Mouse (Mus musculus): ENCODE results near the gene Gal3st4. TPM values are rescaled to one million over a fixed set of nuclear protein-coding genes. Genes with fewer than 3 reads are reported as not detected.
"Not testable (repeated sequence)": the region's sequence is repeated elsewhere in the genome, so short reads cannot be mapped to it uniquely, and the experiment has no call there.

The Gal3st4 gene
- total RNA-seq, 2 experiments from 2014 or later, result 0.36 to 0.69 TPM

GRCm38 (mm10) chr5:138222111-138222510, 50.5 kb downstream of the Gal3st4 start:
- peak; percentile 71 to 84 for DNase-seq (ENCODE audit: low spot score in 2 of 2)

GRCm38 (mm10) chr5:138219864-138220263, 52.8 kb downstream of the Gal3st4 start:
- DNase-seq (ENCODE audit: low spot score in 2 of 2), result no peak

DNA sequence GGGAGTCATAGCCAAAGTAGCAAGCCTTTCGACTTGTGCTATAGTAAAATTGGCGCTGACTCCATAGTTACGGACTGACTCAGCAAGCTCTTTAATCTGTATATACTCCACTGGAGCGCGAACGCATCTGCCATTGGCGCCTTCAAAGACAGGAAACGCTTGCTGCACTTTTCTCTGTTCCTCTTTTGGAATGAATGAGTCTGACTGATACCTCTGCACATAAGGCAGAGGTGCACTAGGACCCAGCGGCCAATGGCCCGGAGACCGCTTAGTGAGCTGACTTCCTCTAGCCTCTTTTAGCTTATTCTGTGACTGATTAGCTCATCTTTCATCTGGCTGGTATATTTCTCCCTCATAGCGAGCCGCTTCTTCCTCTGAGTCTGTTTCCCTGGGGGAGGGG, 56.0 kb downstream of the Gal3st4 start:
- not testable (repeated sequence) for DNase-seq (ENCODE audit: low spot score in 2 of 2)

Other genes with a start within 250 kb of the Gal3st4 start
- gene Smok3c, start 219.6 kb downstream of the Gal3st4 start, total RNA-seq (2021), result not detected
- gene Zkscan1, start 187.8 kb downstream of the Gal3st4 start, total RNA-seq (2021), result 10 to 100 TPM; 18.7 to 19.4 TPM
- 10 to 100 TPM; 19.6 to 23.0 TPM for gene Zscan21, start 155.9 kb downstream of the Gal3st4 start, total RNA-seq (2021)
- 10 to 100 TPM in 1 of 2 experiments, 1 to 10 TPM in 1; 9.9 to 10.3 TPM for gene Zfp113, start 117.1 kb downstream of the Gal3st4 start, total RNA-seq (2021)
- 100 to 1,000 TPM; 141 to 142 TPM for gene Cops6, start 111.8 kb downstream of the Gal3st4 start, total RNA-seq (2021)
- 10 to 100 TPM; 22.1 to 24.1 TPM for gene Ap4m1, start 100.8 kb downstream of the Gal3st4 start, total RNA-seq (2021)
- gene Mcm7, start 100.4 kb downstream of the Gal3st4 start, total RNA-seq (2021), result 10 to 100 TPM; 48.6 to 51.9 TPM
- gene Taf6, start 85.4 kb downstream of the Gal3st4 start, total RNA-seq (2021), result 10 to 100 TPM; 31.0 to 33.6 TPM
- gene Cnpy4, start 85.4 kb downstream of the Gal3st4 start, total RNA-seq (2021), result 10 to 100 TPM; 18.9 to 19.9 TPM
- gene Mblac1, start 78.5 kb downstream of the Gal3st4 start, total RNA-seq (2021), result 1 to 10 TPM; 5.6 to 5.7 TPM
- gene Nxpe5, start 46.9 kb downstream of the Gal3st4 start, total RNA-seq (2021), result 1 to 10 TPM; 2.3 to 2.4 TPM
- 10 to 100 TPM; 52.9 to 54.9 TPM for gene Lamtor4, start 17.4 kb downstream of the Gal3st4 start, total RNA-seq (2021)
- gene BC037034, start 8.8 kb downstream of the Gal3st4 start, total RNA-seq (2021), result 1 to 10 TPM; 8.0 to 9.5 TPM
- not detected for gene Gm43720, start 7.1 kb upstream of the Gal3st4 start, total RNA-seq (2021)
- 1 to 10 TPM; 1.7 to 3.0 TPM for gene Gpc2, start 7.2 kb upstream of the Gal3st4 start, total RNA-seq (2021)
- gene Stag3, start 7.4 kb upstream of the Gal3st4 start, total RNA-seq (2021), result 1 to 10 TPM in 1 of 2 experiments, under 1 TPM in 1; 0.54 to 1.4 TPM
- gene Pvrig, start 69.1 kb upstream of the Gal3st4 start, total RNA-seq (2021), result not detected
- 10 to 100 TPM in 1 of 2 experiments, 1 to 10 TPM in 1; 8.9 to 10.7 TPM for gene Zfp157, start 168.6 kb upstream of the Gal3st4 start, total RNA-seq (2021)